Mouse (Mus musculus) sigmoid colon, adult 10 weeks (tissue): ENCODE results near the gene Otor. TPM values are rescaled to one million over a fixed set of nuclear protein-coding genes. Genes with fewer than 3 reads are reported as not detected.

Experiments used
- polyA plus RNA-seq: library from polyadenylated mRNA; stranded (reverse); fragments of 350-450 nt; fragmentation: Illumina TruSeq; extraction: RNeasy Lipid Tissue Mini Kit (QIAGEN cat#74804); gene quantifications from one replicate; pipeline ENCODE4 v1.2.3, GENCODE M21; 2014; ENCODE audit warnings: low read depth, low replicate concordance

Gene Otor
- polyA plus RNA-seq = not detected

DNA sequence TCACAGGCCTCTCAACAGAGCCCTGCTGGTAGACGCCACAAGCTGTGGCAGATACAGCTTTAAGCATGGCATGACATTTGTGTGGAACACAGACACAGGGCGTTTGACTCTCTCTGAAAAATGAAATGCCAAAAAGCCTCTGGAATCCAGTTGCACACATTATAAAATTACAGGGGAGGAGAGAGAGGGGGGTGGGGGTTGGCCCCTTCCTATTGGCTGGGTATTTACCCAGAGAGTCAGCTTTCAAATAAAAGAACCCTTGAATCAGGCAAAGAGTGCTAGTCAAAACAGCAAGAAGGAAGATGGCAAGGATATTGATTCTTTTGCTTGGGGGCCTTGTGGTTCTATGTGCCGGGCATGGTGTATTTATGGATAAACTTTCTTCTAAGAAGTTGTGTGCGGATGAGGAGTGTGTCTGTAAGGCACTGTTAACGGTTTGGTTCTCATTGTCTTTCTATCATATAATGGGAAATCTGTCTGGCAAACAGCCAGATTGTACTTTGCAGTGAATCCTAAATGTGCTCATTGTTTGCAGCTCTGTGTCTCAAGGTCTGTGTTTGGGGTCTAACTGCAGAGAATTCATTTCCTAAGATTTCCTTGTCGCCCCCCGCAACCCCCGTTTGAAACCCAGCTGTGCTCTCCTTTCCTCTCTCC lies at the start of gene Otor:
Gene Otor (plus strand): TSS at position 276 of the 654 bp plus-strand sequence.

DNA sequence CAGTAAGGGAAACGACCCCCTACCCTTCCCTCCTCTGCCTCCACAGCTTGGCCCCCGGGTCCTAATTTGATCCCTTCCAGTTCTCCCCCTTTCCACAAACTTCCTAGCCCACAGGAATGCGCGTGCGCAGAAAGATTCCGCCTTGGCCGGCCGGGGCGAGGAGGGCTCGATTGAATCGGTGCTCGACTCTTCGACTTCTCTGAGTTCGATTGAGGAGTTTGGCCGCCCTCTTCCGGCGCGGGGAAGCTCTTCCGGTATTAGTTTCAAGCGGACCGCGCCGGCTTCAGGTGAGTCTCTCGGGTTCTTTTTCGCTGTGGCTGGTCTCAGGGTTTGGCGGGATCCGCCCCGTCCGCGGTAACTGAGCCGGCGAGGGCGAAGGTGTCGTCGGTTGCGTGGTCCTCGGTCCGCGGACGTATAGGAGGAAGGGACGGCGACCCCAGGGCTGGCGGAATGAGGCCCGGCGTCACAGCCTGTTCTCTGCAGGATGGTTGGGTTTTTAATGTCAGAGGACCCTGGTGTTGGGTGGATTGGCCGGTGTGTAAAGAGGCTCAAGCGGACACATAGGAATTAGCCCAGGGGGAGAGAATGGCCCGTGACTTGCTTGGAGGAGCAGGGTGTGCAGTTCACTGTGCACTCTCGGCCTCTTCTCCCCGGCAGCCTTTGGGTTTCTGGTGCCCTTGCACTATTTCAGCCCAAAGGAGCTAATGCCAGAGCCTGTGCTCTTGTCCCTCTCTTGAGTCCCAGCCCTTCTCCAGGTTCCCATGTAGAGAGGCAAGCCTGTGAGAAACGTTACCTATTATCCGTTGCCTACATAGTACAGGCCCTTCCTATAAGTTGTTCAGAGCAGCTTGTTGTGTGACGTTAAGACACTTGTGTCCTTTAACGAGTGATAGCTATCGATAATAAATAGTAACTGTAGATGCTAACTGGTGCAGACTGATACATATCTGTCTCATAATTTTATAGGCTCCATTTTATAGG lies 15.2 kb upstream of the Otor start, which contains the start of gene Snrpb2:
Gene Snrpb2 (plus strand): TSS at position 228 of the 981 bp plus-strand sequence.

Other genes starting within 250 kb of the Otor start
- gene Kif16b, start 176.9 kb upstream of the Otor start, polyA plus RNA-seq = 51.1 TPM
- 230 TPM for gene Snrpb2, start 15.4 kb upstream of the Otor start, polyA plus RNA-seq